ENCODE assay signal across 16 mouse cellular contexts in the genomic region with DNA sequence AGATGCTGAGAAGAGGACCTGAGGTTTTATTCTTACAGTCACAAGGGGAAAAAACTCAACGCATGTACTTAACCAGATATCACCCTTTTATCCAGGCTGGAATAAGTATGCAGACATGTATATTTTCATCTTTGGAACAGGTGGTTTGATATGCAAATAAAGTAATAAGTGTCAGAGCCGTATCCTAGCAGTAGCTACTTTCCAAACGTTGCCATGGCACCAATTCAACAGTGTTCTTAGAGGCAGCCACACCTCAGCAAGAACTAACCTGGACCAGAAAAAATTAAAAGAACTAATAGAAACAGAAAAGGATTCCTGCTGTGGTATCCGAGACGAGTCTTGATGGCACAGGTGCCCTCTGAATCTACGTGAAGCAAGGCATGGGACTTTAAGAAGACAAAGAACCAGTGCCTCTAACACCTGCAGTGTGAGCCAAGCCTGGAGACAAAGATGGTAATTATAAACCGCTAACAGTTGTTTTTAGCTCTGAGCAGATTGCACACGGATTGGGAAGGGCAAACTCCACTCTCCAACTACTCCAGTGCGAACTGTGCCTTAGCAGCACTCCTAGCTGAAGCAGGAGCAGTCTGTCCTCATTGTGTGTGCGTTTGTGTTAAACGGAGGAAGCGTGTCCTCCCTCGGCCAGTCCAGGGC. TPM values are rescaled to one million over a fixed set of nuclear protein-coding genes. Genes with fewer than 3 reads are reported as not detected.
DNase-seq lines count a peak whose midpoint lies in the region; ATAC-seq and TF ChIP-seq lines count a peak whose summit lies in the region.
"Had no signal": no experiment of that assay in that cellular context is flagged by ENCODE, and none has a peak within 500 bp of the region (broad histone marks: within the 10 kb centered on the region; RNA-seq: fewer than 3 reads in every experiment).

A gene (plus strand): TSS at position 240 of the 654 bp plus-strand sequence.

- intact Hi-C loops in left cerebral cortex, postnatal 36 days (cut with DNase I) = no loop called here
- intact Hi-C loops in left cerebral cortex, adult 2 months (cut with DNase I) = no loop called here

- H3K4me2 ChIP-seq in heart, embryonic 15.5 days = no peak within 1 kb of the TSS
- peak within 1 kb of the TSS; percentile 36 for H3K4me2 ChIP-seq in forebrain, embryonic 16.5 days (ENCODE audit: low read length)
- H3K4me2 ChIP-seq: heart, embryonic 13.5 days; limb, embryonic 12.5 days; lung, embryonic 14.5 days had no signal

- H3K27ac ChIP-seq in heart, embryonic 15.5 days = peak within 1 kb of the TSS; percentile 29; the same call in 1 of the 2 replicates
- no peak within 1 kb of the TSS for H3K27ac ChIP-seq in left cerebral cortex, adult 2 months
- peak within 1 kb of the TSS; percentile 83 for H3K27ac ChIP-seq in forebrain, embryonic 16.5 days (ENCODE audit: low read length)
- peak within 1 kb of the TSS; percentile 84 for H3K27ac ChIP-seq in olfactory bulb, adult 2 months (ENCODE audit: insufficient read depth, low read depth, low read length)
- H3K27ac ChIP-seq: heart, embryonic 13.5 days; limb, embryonic 12.5 days had no signal

- peaks cover 9% of the 10 kb centered on the region; the same call in 1 of the 2 replicates for H3K4me1 ChIP-seq in heart, embryonic 15.5 days (replicated peaks)
- peaks cover 26% of the 10 kb centered on the region for H3K4me1 ChIP-seq in forebrain, embryonic 16.5 days (replicated peaks; ENCODE audit: control insufficient read depth, insufficient read depth, low read length)
- H3K4me1 ChIP-seq in olfactory bulb, adult 2 months (ENCODE audit: control insufficient read depth, insufficient read depth, low read length) = peaks cover 19% of the 10 kb centered on the region
- H3K4me1 ChIP-seq: limb, embryonic 12.5 days had no signal

- TF ChIP-seq CTCF in left cerebral cortex, adult 2 months (IDR thresholded peaks at IDR 0.05) = no peak
- no peak for TF ChIP-seq CTCF in olfactory bulb, adult 2 months (IDR thresholded peaks at IDR 0.05; ENCODE audit: insufficient read depth, low read depth, low read length)

- DNase-seq in heart, postnatal 4 days = no peak
- DNase-seq in left cerebral cortex, postnatal 36 days (ENCODE audit: low spot score in 2 of 2) = peak; percentile 42 to 49
- DNase-seq in left cerebral cortex, adult 2 months (ENCODE audit: extremely low spot score in 1 of 2, low spot score in 2 of 2) = no peak
- DNase-seq in adrenal gland, postnatal 10 days = no peak
- DNase-seq in spleen, postnatal 4 days (ENCODE audit: low spot score in 2 of 2) = no peak
- DNase-seq: adrenal gland, postnatal 14 days; cerebellum, adult 8-10 months; lung, embryonic 14.5 days had no signal

- no peaks in the 10 kb centered on the region for H3K27me3 ChIP-seq in heart, embryonic 15.5 days
- H3K27me3 ChIP-seq in forebrain, embryonic 16.5 days (replicated peaks; ENCODE audit: control insufficient read depth, insufficient read depth, low read length) = no peaks in the 10 kb centered on the region
- H3K27me3 ChIP-seq: heart, embryonic 13.5 days; limb, embryonic 12.5 days; Patski had no signal

- TF ChIP-seq POLR2A in olfactory bulb, adult 2 months (IDR thresholded peaks at IDR 0.05; ENCODE audit: insufficient read depth, low read depth, low read length) = no peak

- ATAC-seq in heart, embryonic 15.5 days (replicated peaks; ENCODE audit: insufficient number of reproducible peaks, insufficient read depth, low FRiP score, low read depth) = no peak
- ATAC-seq in forebrain, embryonic 16.5 days = peak; percentile 88
- ATAC-seq: CD4-positive, CD25-positive, alpha-beta regulatory T cell, adult 4 months; Patski had no signal

- no peak within 1 kb of the TSS for H3K9ac ChIP-seq in heart, embryonic 15.5 days
- no peak within 1 kb of the TSS for H3K9ac ChIP-seq in forebrain, embryonic 16.5 days (replicated peaks; ENCODE audit: low read depth, low read length)
- H3K9ac ChIP-seq: heart, embryonic 13.5 days; limb, embryonic 12.5 days; lung, embryonic 14.5 days had no signal

- H3K4me3 ChIP-seq in heart, embryonic 15.5 days = no peak within 1 kb of the TSS
- H3K4me3 ChIP-seq in left cerebral cortex, adult 2 months = no peak within 1 kb of the TSS
- H3K4me3 ChIP-seq in forebrain, embryonic 16.5 days (replicated peaks; ENCODE audit: low read length) = no peak within 1 kb of the TSS; the same call in 1 of the 2 replicates
- H3K4me3 ChIP-seq in olfactory bulb, adult 2 months (ENCODE audit: insufficient read depth, low read depth, low read length) = no peak within 1 kb of the TSS; the same call in 1 of the 2 replicates
- H3K4me3 ChIP-seq: heart, embryonic 13.5 days; limb, embryonic 12.5 days had no signal

- no peaks in the 10 kb centered on the region for H3K36me3 ChIP-seq in heart, embryonic 15.5 days
- no peaks in the 10 kb centered on the region for H3K36me3 ChIP-seq in forebrain, embryonic 16.5 days (ENCODE audit: control insufficient read depth, insufficient read depth)
- H3K36me3 ChIP-seq: heart, embryonic 13.5 days; limb, embryonic 12.5 days had no signal

- no peaks in the 10 kb centered on the region for H3K9me3 ChIP-seq in heart, embryonic 15.5 days (replicated peaks)
- no peaks in the 10 kb centered on the region for H3K9me3 ChIP-seq in forebrain, embryonic 16.5 days (ENCODE audit: control insufficient read depth, low read length)
- H3K9me3 ChIP-seq: heart, embryonic 13.5 days; limb, embryonic 12.5 days had no signal

- WGBS in heart, embryonic 15.5 days = 67% methylated on average over 13 of the region's 13 CpGs
- 22% methylated on average over 13 of the region's 13 CpGs for WGBS in forebrain, embryonic 16.5 days
- 21% methylated on average over 13 of the region's 13 CpGs for WGBS in olfactory bulb, adult 2 months

RNA-seq across cellular contexts. Expression of the gene that starts here (rescaled TPM):
- polyA plus RNA-seq in heart, embryonic 15.5 days (2015; fragmentation: Nextera tagmentation; extraction: Ambion mirVana) = not detected in 2 replicates
- not detected for total RNA-seq in heart, postnatal 4 days (2021)
- not detected for total RNA-seq in left cerebral cortex, postnatal 36 days (2021)
- not detected for total RNA-seq in left cerebral cortex, adult 2 months (2021)
- polyA plus RNA-seq in forebrain, embryonic 16.5 days (2015; fragmentation: Nextera tagmentation; extraction: Ambion mirVana) = 0.26 and 0.27 TPM in 2 replicates
- not detected in 2 replicates for polyA plus RNA-seq in olfactory bulb, adult 2 months (2012; ENCODE audit: insufficient read depth, insufficient read length, low replicate concordance, missing spikeins)
- total RNA-seq in adrenal gland, postnatal 10 days (2021) = not detected
- total RNA-seq: adrenal gland, postnatal 14 days had no signal
- polyA plus RNA-seq: CD4-positive, CD25-positive, alpha-beta regulatory T cell, adult 4 months; embryonic facial prominence, embryonic 11.5 days; heart, embryonic 13.5 days; limb, embryonic 12.5 days; lung, embryonic 14.5 days; Patski had no signal

Comparison
In these comparisons a context has a peak if more than half of its experiments do, and no peak if none do; other contexts are left out.
1. Peak in DNase-seq in left cerebral cortex, postnatal 36 days; RNA of the gene not detected or under 1 TPM.
2. Peak in ATAC-seq, H3K27ac ChIP-seq and H3K4me2 ChIP-seq in forebrain, embryonic 16.5 days; RNA of the gene not detected or under 1 TPM.